Mouse (Mus musculus) ZHBTc4 (cell line): ENCODE measurements around the gene Phactr3.

ENCODE experiments used
- DNase-seq: peaks from one replicate; pipeline ENCODE4 v3.0.0-alpha.2; 2011; ENCODE audit warnings: low read depth, low spot score

The Phactr3 gene

GRCm38 (mm10) chr2:178135713-178136112 lies 16.9 kb downstream of the Phactr3 start:
- DNase-seq, result no peak

GRCm38 (mm10) chr2:178137518-178137917 lies 18.7 kb downstream of the Phactr3 start:
- peak; percentile 72 for DNase-seq

- DNase-seq, result peak; percentile 59
Measured at GRCm38 (mm10) chr2:178141489-178141922, 22.7 kb downstream of the Phactr3 start.

DNA sequence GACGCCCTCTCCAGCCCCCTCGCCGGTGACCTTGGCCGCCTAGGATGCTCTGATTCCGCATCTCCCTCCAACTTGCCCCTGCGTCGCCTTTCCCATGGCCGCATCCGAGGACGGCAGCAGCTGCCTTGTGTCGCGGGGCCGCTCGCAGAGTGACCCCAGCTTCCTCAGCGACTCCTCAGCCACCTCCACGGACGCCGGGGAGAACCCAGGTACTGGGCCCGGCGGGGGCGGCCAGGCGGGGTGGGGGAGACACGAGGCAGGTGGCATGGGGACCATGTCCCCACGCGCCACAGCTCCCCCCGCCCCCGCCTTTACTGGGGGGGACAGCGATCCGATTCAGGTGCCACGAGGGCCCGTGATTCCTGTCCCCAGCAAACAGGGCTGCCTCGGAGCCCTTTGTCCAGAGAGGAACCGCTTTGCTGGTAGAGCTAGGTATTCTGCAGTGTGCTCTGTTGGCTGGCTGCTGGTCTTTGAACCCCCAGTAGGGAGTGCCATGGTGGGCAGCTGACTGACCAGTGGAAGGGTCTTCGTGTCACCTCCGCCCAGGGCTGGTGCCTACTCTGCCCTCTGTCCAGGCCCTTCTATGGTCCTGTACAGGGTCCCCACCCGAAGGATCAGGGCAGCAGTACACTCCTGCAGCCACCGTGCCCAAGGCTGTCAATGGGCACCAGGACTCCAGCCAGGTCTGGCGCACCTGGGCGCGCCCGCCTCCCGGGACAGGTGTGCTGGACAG lies 23.7 kb downstream of the Phactr3 start:
- no peak for DNase-seq

- DNase-seq, result no peak
Measured at GRCm38 (mm10) chr2:178143024-178143415, 24.2 kb downstream of the Phactr3 start.

GRCm38 (mm10) chr2:178143898-178144297 lies 25.1 kb downstream of the Phactr3 start:
- DNase-seq, result no peak

DNA sequence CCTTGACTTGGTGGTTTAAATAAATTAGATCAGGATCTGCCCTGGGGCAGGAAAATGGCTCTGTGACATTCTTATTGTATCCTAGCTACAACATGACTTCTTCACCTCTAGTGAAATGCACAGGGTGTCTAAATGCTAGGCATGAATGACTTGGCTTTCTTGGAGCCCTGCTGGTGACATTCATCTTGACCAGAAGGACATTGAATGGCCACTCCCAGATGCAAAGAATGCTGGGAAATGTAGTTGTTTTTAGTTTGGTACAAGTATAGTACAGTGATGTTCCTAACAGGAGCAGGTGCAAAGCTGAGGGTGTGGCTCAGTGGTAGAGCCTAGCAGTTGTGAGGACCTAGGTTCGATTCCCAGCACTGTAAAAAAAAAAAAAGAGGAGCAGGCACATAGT lies 30.5 kb downstream of the Phactr3 start:
- DNase-seq, result peak; percentile 21

- DNase-seq, result no peak
Measured at GRCm38 (mm10) chr2:178150697-178151096, 31.9 kb downstream of the Phactr3 start.

GRCm38 (mm10) chr2:178153601-178154000 lies 34.8 kb downstream of the Phactr3 start:
- DNase-seq, result no peak

DNA sequence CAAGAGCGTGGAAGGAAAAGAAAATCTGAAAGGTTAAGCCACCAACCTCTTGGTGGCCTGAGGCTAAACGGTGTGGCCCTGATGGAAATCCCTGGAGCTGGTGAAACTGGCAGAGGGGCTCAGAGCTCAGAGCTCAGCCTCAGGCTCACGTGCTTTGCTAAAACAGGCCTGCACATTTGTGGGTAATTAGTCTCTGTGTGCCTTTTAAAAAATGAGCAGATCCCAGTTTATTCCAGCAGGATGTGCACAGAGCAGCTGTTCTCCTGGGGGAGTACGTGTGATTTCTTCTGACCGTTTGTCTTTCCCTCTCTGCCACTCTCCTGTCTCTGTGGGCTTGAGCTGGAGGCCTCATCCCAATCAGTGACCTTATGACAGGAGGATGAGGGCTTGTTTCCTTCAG lies 35.4 kb downstream of the Phactr3 start:
- DNase-seq, result no peak

DNA sequence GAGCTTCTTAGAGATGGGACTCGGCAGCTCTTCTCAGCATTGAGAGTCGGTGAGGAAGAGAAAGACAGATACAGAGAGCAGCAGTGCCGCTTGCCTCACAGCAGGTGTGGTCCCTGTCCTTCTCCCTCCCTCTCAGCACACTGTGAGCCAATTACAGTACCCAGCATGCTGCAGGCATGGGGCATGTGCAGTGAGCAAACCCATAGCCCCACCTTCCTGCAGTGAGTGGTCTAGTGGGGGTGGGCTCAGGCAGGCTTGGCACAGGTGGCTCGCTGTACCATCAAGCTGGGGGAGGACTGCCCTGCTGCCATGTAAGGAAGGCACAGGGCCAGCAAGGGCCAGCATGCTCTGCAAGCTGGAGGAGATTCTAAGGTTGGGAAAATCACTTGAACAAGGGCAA lies 35.8 kb downstream of the Phactr3 start:
- no peak for DNase-seq

GRCm38 (mm10) chr2:178155176-178155916 lies 36.6 kb downstream of the Phactr3 start:
- DNase-seq, result no peak

- DNase-seq, result no peak
Measured at GRCm38 (mm10) chr2:178155917-178156282, 37.1 kb downstream of the Phactr3 start.

DNA sequence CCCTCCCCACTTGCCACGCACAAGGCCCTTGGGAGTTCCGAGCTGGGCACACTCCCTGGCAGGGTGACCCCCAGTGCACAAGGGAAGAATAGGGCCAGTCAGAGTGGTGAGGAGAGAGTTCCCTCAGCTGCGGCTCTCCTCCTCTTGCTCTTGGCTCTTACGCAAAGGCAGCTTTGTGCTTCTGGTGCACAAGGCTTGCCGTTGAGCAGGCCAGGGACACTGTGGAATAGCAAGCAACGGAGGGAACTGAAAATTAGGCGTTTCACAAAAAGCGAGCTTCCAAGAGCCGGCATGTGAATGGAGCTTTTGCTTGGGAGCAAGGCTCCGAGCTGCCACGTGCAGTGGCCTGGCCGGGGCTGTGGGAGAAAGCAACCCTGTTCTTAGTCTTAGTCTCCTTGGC lies 40.2 kb downstream of the Phactr3 start:
- no peak for DNase-seq

DNA sequence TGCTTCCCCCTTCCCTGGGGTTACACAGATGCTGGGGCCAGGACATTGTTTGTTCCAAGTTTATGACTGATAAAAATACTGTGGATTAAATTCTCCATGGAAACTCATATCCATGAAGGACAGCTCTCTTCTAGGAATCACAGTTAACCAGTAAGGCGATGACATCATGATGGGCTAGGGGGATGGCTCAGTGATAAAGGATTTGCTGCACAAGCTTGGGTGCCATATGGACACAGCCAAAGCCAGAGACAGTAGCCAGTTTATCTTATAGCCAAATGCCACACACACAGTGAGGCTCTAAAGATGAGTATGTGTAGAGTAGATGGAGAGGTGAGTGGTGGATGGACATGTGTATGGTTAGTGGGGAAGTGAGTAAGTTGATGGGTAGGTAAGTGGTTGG lies 45.2 kb downstream of the Phactr3 start:
- DNase-seq, result no peak

- no peak for DNase-seq
Measured at GRCm38 (mm10) chr2:178165943-178166342, 47.2 kb downstream of the Phactr3 start.

- peak; percentile 14 for DNase-seq
Measured at GRCm38 (mm10) chr2:178169983-178170382, 51.2 kb downstream of the Phactr3 start.

- DNase-seq, result no peak
Measured at GRCm38 (mm10) chr2:178173951-178174350, 55.2 kb downstream of the Phactr3 start.

GRCm38 (mm10) chr2:178175286-178175931 lies 56.6 kb downstream of the Phactr3 start:
- DNase-seq, result peak; percentile 76

DNA sequence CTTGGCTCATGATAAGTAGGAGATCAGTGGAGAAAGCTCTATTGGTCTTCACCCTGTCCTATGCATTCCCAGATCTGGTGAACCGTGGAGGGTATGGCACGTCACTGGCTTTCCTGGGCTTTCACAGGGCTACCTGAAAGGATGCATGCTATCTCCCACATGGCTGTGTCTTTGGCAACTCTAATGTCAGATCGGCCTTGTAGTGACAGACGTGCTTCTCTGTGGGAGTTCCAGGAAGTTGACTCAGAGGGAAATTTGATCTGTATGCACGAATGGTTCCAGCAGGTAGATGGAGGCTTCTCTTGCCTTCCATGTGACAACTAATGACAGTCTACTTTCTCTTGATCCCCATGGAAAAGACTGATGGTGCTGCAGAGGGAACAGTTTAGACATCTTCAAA lies 65.5 kb downstream of the Phactr3 start:
- DNase-seq, result no peak

- DNase-seq, result no peak
Measured at GRCm38 (mm10) chr2:178184862-178185261, 66.1 kb downstream of the Phactr3 start.

- DNase-seq, result no peak
Measured at GRCm38 (mm10) chr2:178188988-178189387, 70.2 kb downstream of the Phactr3 start.

DNA sequence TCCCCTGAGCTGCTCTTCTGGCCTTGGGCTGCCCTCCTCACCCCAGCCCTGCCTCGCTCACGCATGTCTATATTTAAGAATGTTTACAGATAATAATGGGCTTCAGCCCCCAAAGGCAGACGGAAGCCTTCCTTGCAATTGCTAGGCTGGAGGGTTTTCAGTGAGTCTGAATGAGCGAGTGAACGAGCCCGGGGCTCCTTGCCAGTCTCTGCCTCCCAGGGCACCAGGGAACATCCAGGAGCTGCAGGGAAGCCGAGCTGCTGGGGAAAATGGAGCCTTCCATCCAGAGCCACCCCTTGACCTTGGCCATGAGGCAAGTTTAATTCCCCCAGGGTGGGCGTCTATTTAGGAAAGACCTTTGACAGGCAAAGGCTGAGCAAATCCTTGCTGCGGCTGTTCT lies 74.1 kb downstream of the Phactr3 start:
- no peak for DNase-seq
